9 mouse cellular contexts compared by ENCODE assay signal in the genomic region with DNA sequence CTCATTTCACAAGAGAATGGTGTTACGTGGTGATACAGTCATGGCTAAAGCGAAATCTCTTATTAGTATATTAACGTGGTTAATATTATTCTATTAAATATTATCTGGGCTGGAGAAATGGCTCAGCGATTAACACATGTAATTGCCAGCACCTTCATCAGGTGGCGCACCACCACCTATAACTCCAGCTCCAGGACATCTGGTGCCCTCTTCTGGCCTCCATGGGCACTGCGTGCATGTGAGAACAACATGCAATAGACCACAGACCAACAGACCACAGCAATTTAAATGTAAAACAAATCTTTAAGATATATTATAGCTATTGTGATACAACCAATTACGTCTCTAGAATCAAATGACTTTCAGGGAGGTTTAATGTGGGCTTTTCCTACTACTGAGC. TPM values are rescaled to one million over a fixed set of nuclear protein-coding genes. Genes with fewer than 3 reads are reported as not detected.
DNase-seq lines count a peak whose midpoint lies in the region; ATAC-seq and TF ChIP-seq lines count a peak whose summit lies in the region.
"Had no signal": no experiment of that assay in that cellular context is flagged by ENCODE, and none has a peak within 500 bp of the region (broad histone marks: within the 10 kb centered on the region; RNA-seq: fewer than 3 reads in every experiment).

No protein-coding gene starts in this region.

- H3K9me3 ChIP-seq in heart, embryonic 12.5 days (replicated peaks), result peaks cover 13% of the 10 kb centered on the region
- H3K9me3 ChIP-seq in lung, postnatal 0 days (ENCODE audit: low read length), result no peaks in the 10 kb centered on the region
- H3K9me3 ChIP-seq: limb, embryonic 12.5 days had no signal

- peak; percentile 54 for TF ChIP-seq CTCF in bone marrow macrophage, adult 2 months (IDR thresholded peaks at IDR 0.05; ENCODE audit: low read depth, low read length)
- TF ChIP-seq CTCF in lung, postnatal 0 days (IDR thresholded peaks at IDR 0.05), result peak; percentile 80

- peak; percentile 53 for DNase-seq in gastrocnemius, postnatal 10 days
- no peak for DNase-seq in gastrocnemius, adult 18-20 months (ENCODE audit: low spot score)
- DNase-seq in A20 (ENCODE audit: low read depth, low spot score), result peak; percentile 76
- DNase-seq in lung, postnatal 0 days (ENCODE audit: low spot score), result no peak
- peak; percentile 72 for DNase-seq in thymus, postnatal 25 days
- no peak for DNase-seq in urinary bladder, adult 18-20 months (ENCODE audit: low spot score in 2 of 2)

- no peak for TF ChIP-seq EP300 in lung, postnatal 0 days (IDR thresholded peaks at IDR 0.05)

- WGBS in heart, embryonic 12.5 days, result 76% methylated on average over 7 of the region's 7 CpGs
- 77% methylated on average over 7 of the region's 7 CpGs for WGBS in lung, postnatal 0 days

- H3K27me3 ChIP-seq in heart, embryonic 12.5 days (replicated peaks), result no peaks in the 10 kb centered on the region
- no peaks in the 10 kb centered on the region for H3K27me3 ChIP-seq in lung, postnatal 0 days (replicated peaks; ENCODE audit: insufficient read depth, low read length)
- H3K27me3 ChIP-seq: limb, embryonic 12.5 days had no signal

- no peaks in the 10 kb centered on the region for H3K36me3 ChIP-seq in heart, embryonic 12.5 days
- no peaks in the 10 kb centered on the region for H3K36me3 ChIP-seq in lung, postnatal 0 days (ENCODE audit: insufficient read depth, low read length)
- H3K36me3 ChIP-seq: limb, embryonic 12.5 days had no signal

- H3K4me3 ChIP-seq in bone marrow macrophage, adult 2 months (ENCODE audit: insufficient read depth, low read length), result no peak overlapping the region
- H3K4me3 ChIP-seq in heart, embryonic 12.5 days, result no peak overlapping the region
- H3K4me3 ChIP-seq in lung, postnatal 0 days (ENCODE audit: low read depth, low read length), result no peak overlapping the region
- H3K4me3 ChIP-seq: limb, embryonic 12.5 days had no signal

- ATAC-seq in heart, embryonic 12.5 days (ENCODE audit: insufficient number of reproducible peaks, low FRiP score), result no peak
- ATAC-seq in lung, postnatal 0 days, result no peak

- no peak overlapping the region for H3K4me2 ChIP-seq in heart, embryonic 12.5 days
- H3K4me2 ChIP-seq in lung, postnatal 0 days (replicated peaks; ENCODE audit: low read depth, low read length), result no peak overlapping the region
- H3K4me2 ChIP-seq: limb, embryonic 12.5 days had no signal

- H3K4me1 ChIP-seq in bone marrow macrophage, adult 2 months (ENCODE audit: control insufficient read depth, insufficient read depth, low read length), result no peaks in the 10 kb centered on the region
- peaks cover 20% of the 10 kb centered on the region for H3K4me1 ChIP-seq in heart, embryonic 12.5 days (replicated peaks)
- H3K4me1 ChIP-seq in lung, postnatal 0 days (ENCODE audit: insufficient read depth, low read depth, low read length), result peaks cover 4% of the 10 kb centered on the region; the same call in 1 of the 2 replicates
- H3K4me1 ChIP-seq: limb, embryonic 12.5 days had no signal

- no peak for TF ChIP-seq POLR2A in bone marrow macrophage, adult 2 months (IDR thresholded peaks at IDR 0.05; ENCODE audit: borderline replicate concordance, low read depth, low read length)

- no peak overlapping the region for H3K27ac ChIP-seq in bone marrow macrophage, adult 2 months (ENCODE audit: insufficient read depth, low read depth, low read length)
- H3K27ac ChIP-seq in heart, embryonic 12.5 days (ENCODE audit: poor library complexity, severe bottlenecking), result peak overlapping the region; percentile 78
- no peak overlapping the region for H3K27ac ChIP-seq in lung, postnatal 0 days (ENCODE audit: low read length)
- H3K27ac ChIP-seq: limb, embryonic 12.5 days had no signal

- no peak overlapping the region for H3K9ac ChIP-seq in heart, embryonic 12.5 days
- no peak overlapping the region for H3K9ac ChIP-seq in lung, postnatal 0 days (replicated peaks; ENCODE audit: low read depth)
- H3K9ac ChIP-seq: limb, embryonic 12.5 days had no signal

RNA-seq across cellular contexts. Expression of a gene that starts 0.7 kb away (rescaled TPM):
- 10 to 100 TPM; 22.3 to 25.7 TPM for total RNA-seq in gastrocnemius, postnatal 10 days (2021)
- 10 to 100 TPM; 19.9 to 20.8 TPM for total RNA-seq in gastrocnemius, adult 18-20 months (2021)
- polyA plus RNA-seq in bone marrow macrophage, adult 2 months (2012; ENCODE audit: insufficient read depth, insufficient read length, missing spikeins), result not detected in 2 replicates
- 10.1 and 10.6 TPM in 2 replicates for polyA plus RNA-seq in heart, embryonic 12.5 days (2016; fragmentation: Nextera tagmentation; extraction: Ambion mirVana)
- polyA plus RNA-seq in lung, postnatal 0 days (2015; fragmentation: Nextera tagmentation; extraction: Ambion mirVana), result 5.0 and 5.5 TPM in 2 replicates
- polyA plus RNA-seq: limb, embryonic 12.5 days had no signal

RNA-seq across cellular contexts. Expression of a gene that starts 53.9 kb away (rescaled TPM):
- 1 to 10 TPM; 1.1 to 2.2 TPM for total RNA-seq in gastrocnemius, postnatal 10 days (2021)
- total RNA-seq in gastrocnemius, adult 18-20 months (2021), result under 1 TPM; 0.14 to 0.66 TPM
- polyA plus RNA-seq in bone marrow macrophage, adult 2 months (2012; ENCODE audit: insufficient read depth, insufficient read length, missing spikeins), result not detected in 2 replicates
- polyA plus RNA-seq in heart, embryonic 12.5 days (2016; fragmentation: Nextera tagmentation; extraction: Ambion mirVana), result 2.5 and 3.0 TPM in 2 replicates
- polyA plus RNA-seq in lung, postnatal 0 days (2015; fragmentation: Nextera tagmentation; extraction: Ambion mirVana), result 17.1 and 21.6 TPM in 2 replicates

RNA-seq across cellular contexts. Expression of a gene that starts 59.0 kb away (rescaled TPM):
- not detected for total RNA-seq in gastrocnemius, postnatal 10 days (2021)
- not detected for total RNA-seq in gastrocnemius, adult 18-20 months (2021)
- polyA plus RNA-seq in bone marrow macrophage, adult 2 months (2012; ENCODE audit: insufficient read depth, insufficient read length, missing spikeins), result not detected in 2 replicates
- polyA plus RNA-seq in heart, embryonic 12.5 days (2016; fragmentation: Nextera tagmentation; extraction: Ambion mirVana), result not detected in 2 replicates
- not detected in 2 replicates for polyA plus RNA-seq in lung, postnatal 0 days (2015; fragmentation: Nextera tagmentation; extraction: Ambion mirVana)
- polyA plus RNA-seq: limb, embryonic 12.5 days had no signal

Comparison
In these comparisons a context has a peak if more than half of its experiments do, and no peak if none do; other contexts are left out.
1. DNase-seq: peak in gastrocnemius, postnatal 10 days (single experiment), A20 (single experiment) and thymus, postnatal 25 days (single experiment); none in gastrocnemius, adult 18-20 months (single experiment), lung, postnatal 0 days (single experiment) and urinary bladder, adult 18-20 months (0 of 2).